Mouse (Mus musculus) erythroblast, embryonic 14.5 days (primary cell): Measurements from ENCODE around the gene Gm11032.

Experiments
- GATA1 ChIP-seq: IDR thresholded peaks from 2 replicates; pipeline ENCODE4 v1.6.1; 2012; ENCODE audit warnings: low read length, inconsistent platforms, mixed read lengths
- TAL1 ChIP-seq: IDR thresholded peaks from 3 replicates; pipeline ENCODE4 v1.6.1; 2012; ENCODE audit warnings: low read length, inconsistent platforms, mixed read lengths

DNA sequence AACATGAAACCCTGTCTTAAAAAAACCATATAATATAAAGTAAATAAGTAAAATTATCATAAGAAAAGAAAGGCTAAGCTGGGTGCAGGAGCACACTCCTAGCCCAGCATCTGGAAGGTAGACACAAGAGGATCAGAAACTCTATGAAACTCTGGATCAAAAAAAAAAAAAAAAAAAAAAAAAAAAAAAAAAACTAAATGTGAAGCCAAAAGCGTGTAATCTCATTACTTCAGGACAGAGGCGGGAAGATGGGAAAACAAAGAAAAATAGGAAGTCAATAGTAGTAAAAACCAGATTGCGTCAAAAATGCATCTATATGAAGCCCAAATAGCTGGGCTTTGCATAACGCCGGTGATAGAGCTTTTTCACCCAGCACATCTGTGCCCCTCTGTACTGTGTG, 18.0 kb upstream of the Gm11032 start:
- no peak for TF ChIP-seq GATA1
- no peak for TF ChIP-seq TAL1
